Mouse (Mus musculus): ENCODE measurements around the gene 9430097D07Rik.

9430097D07Rik gene

DNA sequence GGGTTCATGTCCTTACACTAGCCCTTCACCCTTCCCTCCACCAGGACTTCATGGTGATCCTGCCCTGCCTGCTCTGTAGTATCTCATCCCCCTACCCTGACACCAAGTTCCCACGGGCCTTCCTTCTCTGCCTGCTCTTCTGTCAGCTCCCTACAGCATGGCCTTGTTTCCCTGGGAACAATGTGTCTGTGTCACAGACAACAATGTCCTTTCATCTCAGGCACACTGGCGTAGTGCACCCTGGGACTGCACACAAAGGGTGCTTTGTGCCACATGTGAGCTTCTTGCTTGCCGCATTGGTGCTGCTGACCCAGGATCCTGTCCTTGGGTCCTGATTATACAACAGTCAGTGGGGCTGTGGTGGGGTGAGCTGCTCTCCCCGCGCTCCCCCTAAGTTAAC lies 15.9 kb downstream of the 9430097D07Rik start:
- no peak for DNase-seq (ENCODE audit: low spot score)

GRCm38 (mm10) chr2:32556019-32556418 lies 19.5 kb downstream of the 9430097D07Rik start:
- no peak for DNase-seq (ENCODE audit: low spot score)

- no peak for DNase-seq (ENCODE audit: low spot score)
Measured at GRCm38 (mm10) chr2:32555484-32555883, 20.0 kb downstream of the 9430097D07Rik start.

DNA sequence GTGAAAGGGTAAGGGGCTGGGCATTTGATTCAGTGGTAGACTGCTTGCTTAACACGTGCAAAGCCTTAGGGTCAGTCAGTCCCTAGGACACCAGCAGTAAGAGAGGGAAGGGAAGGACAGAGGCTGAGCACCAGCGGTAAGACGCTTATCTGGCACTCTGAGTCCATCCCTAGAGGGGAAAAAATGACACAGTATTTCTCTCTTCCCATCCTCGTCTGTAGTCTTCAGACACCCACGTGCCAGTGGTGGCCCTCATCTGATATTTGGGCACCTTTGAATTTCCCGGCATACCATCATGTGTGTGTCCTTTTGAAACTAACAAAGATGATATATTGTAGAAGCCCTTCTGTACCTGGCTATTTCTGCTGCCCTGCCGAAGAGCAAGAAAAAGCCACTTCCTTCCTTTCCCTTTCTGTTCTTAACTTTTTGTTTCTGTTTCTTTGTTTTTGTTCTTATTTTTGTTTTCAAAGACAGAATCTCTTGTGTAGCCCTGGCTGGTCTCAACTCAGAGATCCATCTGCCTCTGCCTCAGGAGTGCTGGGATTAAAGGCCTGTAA lies 21.8 kb downstream of the 9430097D07Rik start:
- DNase-seq (ENCODE audit: low spot score), result no peak

- no peak for DNase-seq (ENCODE audit: low spot score)
Measured at GRCm38 (mm10) chr2:32551236-32551635, 24.2 kb downstream of the 9430097D07Rik start.

DNA sequence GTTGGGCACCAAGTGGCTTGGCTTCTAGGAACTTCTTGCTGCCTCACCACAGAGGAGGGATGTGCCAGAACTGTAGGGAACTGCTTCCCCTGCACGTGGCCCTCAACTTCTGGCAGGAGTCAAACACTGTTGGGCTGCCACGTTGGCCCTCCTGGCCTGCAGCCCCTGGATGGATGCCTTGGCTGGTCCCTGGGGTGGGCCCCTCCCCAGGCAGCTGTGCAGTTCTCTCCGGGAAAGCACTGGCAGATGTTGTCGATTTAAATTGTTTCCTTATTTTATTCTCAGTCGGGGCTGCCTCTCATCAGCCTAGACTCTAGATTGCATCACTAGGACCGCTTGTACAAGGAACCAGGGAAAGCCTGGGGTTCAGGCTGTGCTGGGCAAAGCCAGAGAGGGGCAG lies 25.7 kb downstream of the 9430097D07Rik start:
- peak; percentile 81 for DNase-seq (ENCODE audit: low spot score)

DNA sequence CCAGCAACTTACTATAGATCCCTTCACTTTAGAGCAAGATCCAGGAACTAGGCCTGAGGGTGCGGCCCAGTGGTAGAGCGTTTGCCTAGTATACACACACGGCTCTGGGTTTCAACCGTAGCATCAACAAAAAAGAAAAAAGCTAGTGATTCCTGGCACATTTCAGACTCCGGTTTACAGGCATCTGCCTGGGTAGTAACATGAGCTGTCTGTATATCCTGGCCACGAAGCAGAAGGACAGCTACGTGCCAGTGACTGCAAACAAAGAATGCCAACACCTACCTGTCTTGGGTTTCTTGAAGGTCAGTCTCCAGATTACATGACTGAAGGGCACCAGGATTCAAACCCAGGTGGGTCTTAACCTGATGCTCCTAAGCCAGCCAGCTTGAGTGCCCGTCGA lies 26.3 kb downstream of the 9430097D07Rik start:
- DNase-seq (ENCODE audit: low spot score), result no peak

GRCm38 (mm10) chr2:32547964-32548739 lies 27.3 kb downstream of the 9430097D07Rik start:
- no peak for DNase-seq (ENCODE audit: low spot score)

- no peak for DNase-seq (ENCODE audit: low spot score)
Measured at GRCm38 (mm10) chr2:32547380-32547779, 28.1 kb downstream of the 9430097D07Rik start.

- no peak for DNase-seq (ENCODE audit: low spot score)
Measured at GRCm38 (mm10) chr2:32546951-32547350, 28.5 kb downstream of the 9430097D07Rik start.

GRCm38 (mm10) chr2:32543031-32543449 lies 32.4 kb downstream of the 9430097D07Rik start:
- DNase-seq (ENCODE audit: low spot score), result no peak

DNA sequence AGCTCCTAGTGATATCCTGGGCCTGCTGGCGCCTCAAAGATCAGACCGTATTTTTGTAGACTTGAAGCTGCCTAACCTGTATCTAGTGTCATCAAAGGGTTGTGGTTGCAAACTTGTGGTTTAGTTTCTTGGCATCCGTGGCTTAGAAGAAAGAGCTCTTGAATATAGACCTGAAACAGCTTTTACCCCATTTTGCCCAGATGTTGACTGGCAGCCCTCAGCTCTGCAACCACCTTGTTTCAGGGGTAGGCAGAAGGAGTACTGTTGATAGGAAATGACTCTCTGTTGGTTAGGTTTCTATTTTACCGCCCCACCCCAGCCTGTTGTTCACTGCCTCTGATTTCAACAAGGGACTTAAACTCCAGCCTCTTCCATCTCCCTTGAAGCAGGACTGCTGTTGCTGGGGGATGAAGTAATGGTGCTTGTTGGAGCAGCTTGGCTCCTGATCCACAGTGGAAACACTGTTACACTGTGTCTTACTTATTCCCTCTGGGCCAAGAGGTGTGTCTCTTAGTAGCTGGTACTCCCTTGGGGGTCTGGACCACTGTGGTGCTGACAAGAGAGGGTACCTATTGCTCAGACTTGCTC lies 33.4 kb downstream of the 9430097D07Rik start:
- DNase-seq (ENCODE audit: low spot score), result no peak

DNA sequence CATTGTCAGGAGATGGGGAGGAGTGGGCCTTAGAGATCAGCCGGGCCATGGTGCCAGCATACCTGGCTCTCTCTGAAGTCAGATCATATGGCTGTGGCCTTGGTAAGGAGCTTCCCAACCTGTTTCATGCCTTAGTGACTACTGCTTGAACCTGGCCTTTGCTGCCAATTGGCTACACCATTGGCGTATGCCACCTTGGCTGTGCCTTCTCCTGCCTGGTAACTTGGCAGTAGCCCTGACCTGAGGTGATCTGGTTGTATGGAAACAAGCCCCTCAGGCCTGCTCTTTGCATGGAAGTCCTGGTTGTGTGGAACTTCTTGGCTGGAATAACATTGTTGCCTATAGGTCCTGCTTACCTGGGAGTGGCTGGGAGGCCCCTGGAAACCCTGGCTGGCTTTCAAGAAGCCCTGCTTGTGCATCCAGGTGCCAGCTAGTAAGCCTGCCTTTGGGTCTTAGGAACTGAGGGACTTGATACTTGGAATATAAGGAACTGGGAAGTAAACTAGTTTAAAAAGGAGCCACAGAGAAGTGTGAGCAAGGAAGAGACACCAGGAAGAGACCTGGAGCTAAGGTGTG lies 34.1 kb downstream of the 9430097D07Rik start:
- DNase-seq (ENCODE audit: low spot score), result no peak

- no peak for DNase-seq (ENCODE audit: low spot score)
Measured at GRCm38 (mm10) chr2:32539452-32539981, 36.0 kb downstream of the 9430097D07Rik start.

GRCm38 (mm10) chr2:32538461-32538860 lies 37.0 kb downstream of the 9430097D07Rik start:
- DNase-seq (ENCODE audit: low spot score), result no peak

DNA sequence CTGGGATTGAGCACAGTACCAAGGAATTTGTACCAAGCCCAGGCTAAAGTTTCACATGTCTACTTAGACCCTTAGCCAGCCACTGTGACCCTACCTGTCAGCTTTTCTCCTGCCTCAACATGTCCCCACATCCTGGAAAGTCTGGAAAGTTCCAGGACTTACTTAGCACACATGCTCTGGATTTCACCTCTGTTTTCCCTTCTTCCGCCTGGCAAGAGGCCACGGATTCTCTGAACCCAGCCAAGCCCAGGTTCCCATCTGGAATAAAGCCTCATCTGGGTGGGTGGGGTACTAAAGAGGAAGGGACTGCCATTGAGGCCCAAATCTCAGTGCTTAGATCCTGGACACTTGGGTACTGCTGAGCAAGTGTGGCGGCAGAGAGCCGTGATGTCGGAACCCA lies 37.5 kb downstream of the 9430097D07Rik start:
- no peak for DNase-seq (ENCODE audit: low spot score)

- peak; percentile 62 for DNase-seq (ENCODE audit: low spot score)
Measured at GRCm38 (mm10) chr2:32537360-32537905, 38.1 kb downstream of the 9430097D07Rik start.

GRCm38 (mm10) chr2:32536634-32537359 lies 38.7 kb downstream of the 9430097D07Rik start:
- DNase-seq (ENCODE audit: low spot score), result peak; percentile 68

GRCm38 (mm10) chr2:32536086-32536633 lies 39.3 kb downstream of the 9430097D07Rik start:
- peak; percentile 72 for DNase-seq (ENCODE audit: low spot score)

DNA sequence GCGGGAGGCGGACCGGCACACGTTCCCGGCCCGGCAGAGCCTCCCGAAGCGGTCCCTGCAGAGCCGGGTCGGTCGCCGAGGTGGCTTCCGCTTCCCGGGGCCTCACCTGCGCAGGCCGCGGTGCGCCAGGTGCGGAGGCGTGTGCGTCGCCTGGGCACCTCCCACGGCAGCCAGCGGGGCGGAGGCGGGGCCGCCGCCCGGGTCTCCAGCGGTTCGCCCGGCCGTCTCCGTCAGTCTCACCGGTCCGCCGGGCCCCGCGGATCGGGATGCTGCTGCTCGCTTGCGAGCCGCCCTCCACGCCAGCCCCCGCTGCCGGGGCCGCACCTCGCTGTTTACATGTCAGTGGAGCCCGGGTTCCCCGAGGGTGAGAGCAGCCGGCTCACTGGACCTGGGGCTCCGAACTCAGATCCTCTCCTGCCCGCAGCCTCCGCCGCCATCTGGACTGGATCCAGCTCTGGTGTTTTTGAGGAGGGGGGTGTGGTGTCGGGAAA lies 39.9 kb downstream of the 9430097D07Rik start:
- peak; percentile 81 for DNase-seq (ENCODE audit: low spot score)
